Mouse (Mus musculus) midbrain, embryonic 15.5 days (tissue): Measurements from ENCODE around the gene Gap43. TPM values are rescaled to one million over a fixed set of nuclear protein-coding genes. Genes with fewer than 3 reads are reported as not detected.
"Not testable (repeated sequence)": the region's sequence is repeated elsewhere in the genome, so short reads cannot be mapped to it uniquely, and the experiment has no call there.

Experiments
- ATAC-seq: fragments of 200-750 bp; cut with Nextera tagmentation; replicated peaks from 2 replicates; pipeline ENCODE4 v1.8.0; 2017; ENCODE audit warnings: moderate TSS enrichment
- H3K27ac ChIP-seq: fragments of 300-500 bp; sonication (generic); 2 replicates; pipeline ENCODE4 v1.5.1; 2015; ENCODE audit warnings: mild to moderate bottlenecking, inconsistent platforms
- H3K27me3 ChIP-seq: fragments of 300-500 bp; sonication (generic); replicated peaks from 2 replicates; pipeline ENCODE4 v1.6.1; 2015; ENCODE audit warnings: inconsistent platforms
- H3K36me3 ChIP-seq: fragments of 300-500 bp; sonication (generic); replicated peaks from 2 replicates; pipeline ENCODE4 v1.6.1; 2015; ENCODE audit warnings: inconsistent platforms
- H3K4me1 ChIP-seq: fragments of 300-500 bp; sonication (generic); 2 replicates; pipeline ENCODE4 v1.6.1; 2015; ENCODE audit warnings: inconsistent platforms
- H3K4me2 ChIP-seq: fragments of 300-500 bp; sonication (generic); 2 replicates; pipeline ENCODE4 v1.6.1; 2015; ENCODE audit warnings: inconsistent platforms, mild to moderate bottlenecking, moderate library complexity
- H3K4me3 ChIP-seq: fragments of 300-500 bp; sonication (generic); 2 replicates; pipeline ENCODE4 v1.5.1; 2015; ENCODE audit warnings: mild to moderate bottlenecking, inconsistent platforms
- H3K9ac ChIP-seq: fragments of 300-500 bp; sonication (generic); 2 replicates; pipeline ENCODE4 v1.6.1; 2015; ENCODE audit warnings: mild to moderate bottlenecking, inconsistent platforms
- H3K9me3 ChIP-seq: fragments of 300-500 bp; sonication (generic); 2 replicates; pipeline ENCODE4 v1.6.1; 2016; ENCODE audit warnings: inconsistent platforms
- WGBS: fragments of 180-500 bp; shearing (Covaris S2); methylation state at CpG from one replicate; pipeline ENCODE4 v1.1.7; 2015; ENCODE audit warnings: mixed read lengths; 5-methylcytosine and 5-hydroxymethylcytosine counted together
- polyA plus RNA-seq: library from polyadenylated mRNA; unstranded; fragments of >200 nt; fragmentation: Nextera tagmentation; extraction: Ambion mirVana; gene quantifications from 2 replicates; pipeline ENCODE4 v1.2.1, GENCODE M21; 2015

Gene Gap43
- polyA plus RNA-seq: 1,472 and 1,557 TPM in 2 replicates

- peak; percentile 91 for ATAC-seq
- 1% methylated on average over 17 of the region's 18 CpGs for WGBS
- Histone ChIP-seq H3K27ac (peak within 1 kb of the TSS; percentile 94), H3K9ac (peak within 1 kb of the TSS; percentile 81), H3K4me3 (peak within 1 kb of the TSS; percentile 82), H3K9me3 (no peaks in the 10 kb centered on the region), H3K4me2 (peak within 1 kb of the TSS; percentile 48), H3K27me3 (no peaks in the 10 kb centered on the region), H3K36me3 (no peaks in the 10 kb centered on the region), H3K4me1 (peaks cover 20% of the 10 kb centered on the region)
These were observed at the start of gene Gap43 for GRCm38 (mm10) chr16:42340021-42340768. Gap43 (minus strand) TSS chr16:42340651.

GRCm38 (mm10) chr16:42381328-42381838 is 40.9 kb upstream of the Gap43 start:
- Histone ChIP-seq H3K36me3 (no peaks in the 10 kb centered on the region), H3K4me2 (no peak overlapping the region), H3K9me3 (no peaks in the 10 kb centered on the region), H3K9ac (no peak overlapping the region), H3K4me3 (no peak overlapping the region), H3K27me3 (no peaks in the 10 kb centered on the region), H3K27ac (peak overlapping the region; percentile 71), H3K4me1 (peaks cover 13% of the 10 kb centered on the region)
- WGBS: 15% methylated on average over 4 of the region's 4 CpGs
- peak; percentile 84 for ATAC-seq

- no peak overlapping the region for H3K4me3 ChIP-seq
- no peak overlapping the region for H3K9ac ChIP-seq
- H3K27me3 ChIP-seq: no peaks in the 10 kb centered on the region
- H3K27ac ChIP-seq: 0 out of 2 replicates have a peak overlapping the region, but pooled peaks have one; percentile 71
- H3K36me3 ChIP-seq: no peaks in the 10 kb centered on the region
- H3K9me3 ChIP-seq: no peaks in the 10 kb centered on the region
- H3K4me1 ChIP-seq: peaks cover 13% of the 10 kb centered on the region
- no peak for ATAC-seq
- H3K4me2 ChIP-seq: no peak overlapping the region
- WGBS: 36% methylated on average over 3 of the region's 3 CpGs
These were observed 40.2 kb upstream of the Gap43 start for GRCm38 (mm10) chr16:42380641-42381040.

GRCm38 (mm10) chr16:42370148-42370547 is 29.7 kb upstream of the Gap43 start:
- Histone ChIP-seq H3K9ac (no peak overlapping the region), H3K27ac (peak overlapping the region; percentile 77)
- 43% methylated on average over 6 of the region's 6 CpGs for WGBS

DNA sequence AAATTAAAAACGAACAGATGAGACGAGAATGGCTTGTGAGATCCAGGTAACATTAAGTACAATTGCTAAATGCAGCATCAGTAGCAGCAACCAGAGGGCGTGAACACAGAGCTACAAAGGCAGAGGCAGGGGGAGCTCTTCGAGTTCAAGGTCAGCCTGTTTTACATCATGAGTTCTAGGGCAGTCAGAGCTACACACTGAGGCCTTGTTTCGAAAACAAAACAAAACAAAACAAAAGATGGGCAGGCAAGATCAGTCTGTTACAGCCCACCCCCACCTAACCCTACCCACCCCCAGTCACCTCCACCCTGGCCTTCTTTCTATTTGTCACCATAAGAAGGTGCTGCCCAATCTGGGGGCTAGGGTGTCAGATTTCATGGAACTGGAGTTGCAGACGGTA is 28.9 kb upstream of the Gap43 start:
- no peak overlapping the region for H3K4me2 ChIP-seq
- H3K4me1 ChIP-seq: peaks cover 12% of the 10 kb centered on the region
- no peaks in the 10 kb centered on the region for H3K9me3 ChIP-seq
- no peak overlapping the region for H3K4me3 ChIP-seq
- H3K9ac ChIP-seq: no peak overlapping the region
- H3K36me3 ChIP-seq: no peaks in the 10 kb centered on the region
- WGBS: 87% methylated on average over 6 of the region's 6 CpGs
- H3K27ac ChIP-seq: peak overlapping the region; percentile 77
- no peaks in the 10 kb centered on the region for H3K27me3 ChIP-seq
- 0 out of 2 replicates have a peak, but pooled peaks have one; percentile 24 for ATAC-seq

More at GRCm38 (mm10) chr16:42370148-42370547, 29.7 kb upstream of the Gap43 start:
- ATAC-seq: peak; percentile 82
- H3K9me3 ChIP-seq: no peaks in the 10 kb centered on the region
- no peak overlapping the region for H3K4me2 ChIP-seq
- H3K4me1 ChIP-seq: peaks cover 12% of the 10 kb centered on the region
- H3K4me3 ChIP-seq: no peak overlapping the region
- H3K36me3 ChIP-seq: no peaks in the 10 kb centered on the region
- H3K27me3 ChIP-seq: no peaks in the 10 kb centered on the region

GRCm38 (mm10) chr16:42360061-42360460 is 19.6 kb upstream of the Gap43 start:
- ATAC-seq: no peak

GRCm38 (mm10) chr16:42358058-42358457 is 17.6 kb upstream of the Gap43 start:
- H3K4me1 ChIP-seq: no peaks in the 10 kb centered on the region
- H3K36me3 ChIP-seq: no peaks in the 10 kb centered on the region
- no peak overlapping the region for H3K27ac ChIP-seq
- WGBS: 91% methylated on average over 4 of the region's 4 CpGs
- no peak overlapping the region for H3K4me3 ChIP-seq
- H3K9me3 ChIP-seq: no peaks in the 10 kb centered on the region
- ATAC-seq: no peak
- H3K4me2 ChIP-seq: no peak overlapping the region
- H3K27me3 ChIP-seq: no peaks in the 10 kb centered on the region
- no peak overlapping the region for H3K9ac ChIP-seq

More at GRCm38 (mm10) chr16:42360061-42360460, 19.6 kb upstream of the Gap43 start:
- H3K9ac ChIP-seq: no peak overlapping the region
- H3K4me1 ChIP-seq: no peaks in the 10 kb centered on the region
- H3K27me3 ChIP-seq: no peaks in the 10 kb centered on the region
- H3K9me3 ChIP-seq: no peaks in the 10 kb centered on the region
- H3K4me3 ChIP-seq: no peak overlapping the region
- no peak overlapping the region for H3K27ac ChIP-seq
- no peak overlapping the region for H3K4me2 ChIP-seq
- 93% methylated on average over 4 of the region's 4 CpGs for WGBS
- H3K36me3 ChIP-seq: no peaks in the 10 kb centered on the region

DNA sequence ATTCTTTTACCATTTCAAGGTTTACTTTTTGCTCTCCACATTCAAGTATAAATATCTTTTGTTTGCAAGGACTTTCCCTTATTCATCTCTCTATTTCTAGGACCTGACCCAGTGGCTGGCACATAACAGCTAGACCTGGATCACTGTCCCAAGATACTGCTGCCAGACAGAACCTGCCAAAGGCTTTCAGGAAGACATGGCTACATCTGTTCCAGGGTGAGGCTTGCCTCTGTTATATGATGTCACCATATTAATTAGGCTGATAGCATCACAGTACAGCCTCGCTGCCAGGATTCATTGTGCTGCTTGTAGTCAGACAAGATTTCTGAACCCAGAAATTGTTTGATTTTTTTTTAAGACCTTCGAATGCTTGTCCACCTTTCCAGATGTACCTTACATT is 9.6 kb upstream of the Gap43 start:
- no peak for ATAC-seq
- Histone ChIP-seq H3K36me3 (no peaks in the 10 kb centered on the region), H3K9me3 (no peaks in the 10 kb centered on the region), H3K27ac (no peak overlapping the region), H3K4me3 (no peak overlapping the region), H3K9ac (no peak overlapping the region), H3K4me2 (no peak overlapping the region), H3K27me3 (no peaks in the 10 kb centered on the region), H3K4me1 (no peaks in the 10 kb centered on the region)
- WGBS: 90% methylated on average over 2 of the region's 2 CpGs

- Histone ChIP-seq H3K27ac (peak overlapping the region; percentile 94), H3K4me3 (peak overlapping the region; percentile 82; the same call in 1 of the 2 replicates), H3K4me1 (peaks cover 15% of the 10 kb centered on the region), H3K4me2 (peak overlapping the region; percentile 48)
- not testable (repeated sequence) for H3K36me3 ChIP-seq, H3K9ac ChIP-seq, H3K27me3 ChIP-seq, H3K9me3 ChIP-seq
- WGBS: 13% methylated on average over 2 of the region's 3 CpGs
- ATAC-seq: peak; percentile 49
These were observed 414 bp upstream of the Gap43 start for GRCm38 (mm10) chr16:42340865-42341264.

GRCm38 (mm10) chr16:42339512-42339911 is 939 bp downstream of the Gap43 start:
- 0% methylated on average over 10 of the region's 10 CpGs for WGBS
- 0 out of 2 replicates have a peak, but pooled peaks have one; percentile 26 for ATAC-seq
- H3K9me3 ChIP-seq: no peaks in the 10 kb centered on the region

GRCm38 (mm10) chr16:42338987-42339386 is 1.5 kb downstream of the Gap43 start:
- H3K27ac ChIP-seq: peak overlapping the region; percentile 94
- peaks cover 24% of the 10 kb centered on the region for H3K4me1 ChIP-seq
- peak overlapping the region; percentile 48 for H3K4me2 ChIP-seq
- peak overlapping the region; percentile 82 for H3K4me3 ChIP-seq
- H3K9ac ChIP-seq: peak overlapping the region; percentile 81
- WGBS: 10% methylated on average over 4 of the region's 4 CpGs
- H3K27me3 ChIP-seq: no peaks in the 10 kb centered on the region
- H3K36me3 ChIP-seq: no peaks in the 10 kb centered on the region
- no peaks in the 10 kb centered on the region for H3K9me3 ChIP-seq
- ATAC-seq: peak; percentile 23

More at GRCm38 (mm10) chr16:42339512-42339911, 939 bp downstream of the Gap43 start:
- H3K4me3 ChIP-seq: peak overlapping the region; percentile 82
- H3K9ac ChIP-seq: peak overlapping the region; percentile 81
- peak overlapping the region; percentile 94 for H3K27ac ChIP-seq
- H3K4me1 ChIP-seq: peaks cover 20% of the 10 kb centered on the region
- no peaks in the 10 kb centered on the region for H3K27me3 ChIP-seq
- H3K4me2 ChIP-seq: peak overlapping the region; percentile 48
- H3K36me3 ChIP-seq: no peaks in the 10 kb centered on the region

GRCm38 (mm10) chr16:42338342-42338741 is 2.1 kb downstream of the Gap43 start:
- no peaks in the 10 kb centered on the region for H3K36me3 ChIP-seq
- no peaks in the 10 kb centered on the region for H3K9me3 ChIP-seq
- peak overlapping the region; percentile 94 for H3K27ac ChIP-seq
- H3K4me2 ChIP-seq: peak overlapping the region; percentile 48
- peak overlapping the region; percentile 82 for H3K4me3 ChIP-seq
- H3K9ac ChIP-seq: peak overlapping the region; percentile 81
- 14% methylated on average over 4 of the region's 4 CpGs for WGBS
- H3K27me3 ChIP-seq: no peaks in the 10 kb centered on the region
- peaks cover 26% of the 10 kb centered on the region for H3K4me1 ChIP-seq
- ATAC-seq: no peak; the same call in 1 of the 2 replicates
